Mouse (Mus musculus) bone marrow, adult 2 months (tissue): Measurements from ENCODE around the gene Slc9a1.

Experiments
- CTCF ChIP-seq: fragments of 200-500 bp; IDR thresholded peaks from 2 replicates; pipeline ENCODE4 v1.5.1; 2011; ENCODE audit warnings: low read length, control low read depth; ENCODE audit not compliant: control insufficient read depth, insufficient read depth
- POLR2A ChIP-seq: fragments of 200-500 bp; IDR thresholded peaks from 2 replicates; pipeline ENCODE4 v1.6.1; 2011; ENCODE audit warnings: low read depth, mild to moderate bottlenecking, control low read depth, low read length, borderline replicate concordance; ENCODE audit not compliant: control insufficient read depth

DNA sequence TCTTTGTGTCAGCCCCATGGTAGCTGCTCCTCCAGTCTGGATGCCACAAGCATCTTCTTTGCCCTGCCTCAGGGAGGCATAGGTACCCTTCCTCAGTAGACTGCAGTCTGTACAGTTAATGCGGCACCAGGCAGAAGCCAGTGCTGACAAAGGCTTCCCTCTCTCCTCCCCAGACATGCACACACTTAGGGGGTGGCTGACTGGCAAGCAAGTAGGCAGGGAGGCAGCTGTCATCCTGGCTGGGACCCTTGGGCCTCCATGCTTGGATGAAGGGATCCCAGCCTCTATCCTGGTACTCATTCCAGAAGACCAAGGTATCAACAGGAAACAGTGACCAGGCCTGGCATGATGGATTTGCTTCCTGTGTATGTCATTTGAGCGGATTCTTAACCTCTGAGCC lies 26.6 kb downstream of the Slc9a1 start:
- TF ChIP-seq POLR2A (no peak), CTCF (no peak)
